Mouse (Mus musculus) cerebellum, postnatal 14 days (tissue): ENCODE measurements around the gene Rock2.
A peak's percentile ranks its signal among the peaks of the same experiment; 100 is the strongest.

Source experiments
- DNase-seq, 2 experiments: peaks; one replicate each; pipeline ENCODE4 v3.0.0; 2021; ENCODE audit warnings: mixed read lengths in 2 of 2

Rock2 gene

GRCm38 (mm10) chr12:16903949-16904635 is 9.4 kb downstream of the Rock2 start:
- peak in 1 of 2 experiments; percentile 14 for DNase-seq

- peak in 1 of 2 experiments; percentile 29 for DNase-seq
These were observed 12.7 kb downstream of the Rock2 start for GRCm38 (mm10) chr12:16907282-16907846.

GRCm38 (mm10) chr12:16907953-16908648 is 13.4 kb downstream of the Rock2 start:
- no peak for DNase-seq

GRCm38 (mm10) chr12:16911524-16911923 is 16.8 kb downstream of the Rock2 start:
- DNase-seq, result no peak

- no peak for DNase-seq
These were observed 17.9 kb downstream of the Rock2 start for GRCm38 (mm10) chr12:16912600-16912999.

- no peak for DNase-seq
These were observed 25.6 kb downstream of the Rock2 start for GRCm38 (mm10) chr12:16920186-16920860.

GRCm38 (mm10) chr12:16927889-16928288 is 33.2 kb downstream of the Rock2 start:
- DNase-seq, result no peak

GRCm38 (mm10) chr12:16934423-16934822 is 39.7 kb downstream of the Rock2 start:
- no peak for DNase-seq

GRCm38 (mm10) chr12:16941976-16942375 is 47.3 kb downstream of the Rock2 start:
- no peak for DNase-seq

GRCm38 (mm10) chr12:16948239-16948638 is 53.5 kb downstream of the Rock2 start:
- DNase-seq, result no peak

GRCm38 (mm10) chr12:16958851-16959250 is 64.2 kb downstream of the Rock2 start:
- peak in 1 of 2 experiments; percentile 16 for DNase-seq

- DNase-seq, result no peak
These were observed 68.7 kb downstream of the Rock2 start for GRCm38 (mm10) chr12:16963354-16963753.

- no peak for DNase-seq
These were observed 72.1 kb downstream of the Rock2 start for GRCm38 (mm10) chr12:16966811-16967210.

- no peak for DNase-seq
These were observed 82.4 kb downstream of the Rock2 start for GRCm38 (mm10) chr12:16977120-16977519.

- no peak for DNase-seq
These were observed 91.1 kb downstream of the Rock2 start for GRCm38 (mm10) chr12:16985778-16986177.

GRCm38 (mm10) chr12:16991376-16991775 is 96.7 kb downstream of the Rock2 start:
- DNase-seq, result no peak

- no peak for DNase-seq
These were observed 97.7 kb downstream of the Rock2 start for GRCm38 (mm10) chr12:16992355-16992754.

- no peak for DNase-seq
These were observed 99.6 kb downstream of the Rock2 start for GRCm38 (mm10) chr12:16994291-16994690.

- DNase-seq, result no peak
These were observed 101.6 kb downstream of the Rock2 start for GRCm38 (mm10) chr12:16996281-16996680.

GRCm38 (mm10) chr12:16996886-16997462 is 102.3 kb downstream of the Rock2 start:
- DNase-seq, result no peak

GRCm38 (mm10) chr12:16999146-16999545 is 104.5 kb downstream of the Rock2 start:
- DNase-seq, result no peak

- peak; percentile 58 to 63 for DNase-seq
These were observed 105.2 kb downstream of the Rock2 start, which contains the start of gene Pqlc3 for GRCm38 (mm10) chr12:16999739-17000497. TSS of gene Pqlc3 (minus strand) at chr12:17000408.
